Mouse (Mus musculus) limb, embryonic 13.5 days (tissue): ENCODE data around the gene Meis2. TPM values are rescaled to one million over a fixed set of nuclear protein-coding genes. Genes with fewer than 3 reads are reported as not detected.

ENCODE experiments used
- ATAC-seq: fragments of 200-750 bp; cut with Nextera tagmentation; 2 replicates; pipeline ENCODE4 v1.8.0; 2017; ENCODE audit warnings: low read depth, moderate number of reproducible peaks, moderate TSS enrichment; ENCODE audit not compliant: low FRiP score
- H3K27ac ChIP-seq: fragments of 300-500 bp; sonication (generic); 2 replicates; pipeline ENCODE4 v1.5.1; 2015; ENCODE audit warnings: inconsistent platforms, mild to moderate bottlenecking, moderate library complexity
- H3K27me3 ChIP-seq: fragments of 300-500 bp; sonication (generic); 2 replicates; pipeline ENCODE4 v1.6.1; 2015; ENCODE audit warnings: mild to moderate bottlenecking, inconsistent platforms
- H3K36me3 ChIP-seq: fragments of 300-500 bp; sonication (generic); 2 replicates; pipeline ENCODE4 v1.6.1; 2015; ENCODE audit warnings: inconsistent platforms, mild to moderate bottlenecking, moderate library complexity
- H3K4me1 ChIP-seq: fragments of 300-500 bp; sonication (generic); 2 replicates; pipeline ENCODE4 v1.6.1; 2015; ENCODE audit warnings: inconsistent platforms
- H3K4me2 ChIP-seq: fragments of 300-500 bp; sonication (generic); replicated peaks from 2 replicates; pipeline ENCODE4 v1.6.1; 2015; ENCODE audit warnings: inconsistent platforms, mild to moderate bottlenecking, moderate library complexity
- H3K4me3 ChIP-seq: fragments of 300-500 bp; sonication (generic); 2 replicates; pipeline ENCODE4 v1.5.1; 2015; ENCODE audit warnings: moderate library complexity, mild to moderate bottlenecking, inconsistent platforms
- H3K9ac ChIP-seq: fragments of 300-500 bp; sonication (generic); 2 replicates; pipeline ENCODE4 v1.6.1; 2015; ENCODE audit warnings: mild to moderate bottlenecking, inconsistent platforms
- H3K9me3 ChIP-seq: fragments of 300-500 bp; sonication (generic); 2 replicates; pipeline ENCODE4 v1.6.1; 2016; ENCODE audit warnings: inconsistent platforms
- WGBS: fragments of 180-500 bp; shearing (Covaris S2); methylation state at CpG from one replicate; pipeline ENCODE4 v1.1.7; 2015; 5-methylcytosine and 5-hydroxymethylcytosine counted together
- polyA plus RNA-seq: library from polyadenylated mRNA; unstranded; fragments of >200 nt; fragmentation: Nextera tagmentation; extraction: Ambion mirVana; gene quantifications from 2 replicates; pipeline ENCODE4 v1.2.1, GENCODE M21; 2015

The Meis2 gene
- polyA plus RNA-seq, 1 experiment from 2014 or later = 18.6 TPM

- Histone ChIP-seq H3K27ac (no peak overlapping the region), H3K4me1 (no peaks in the 10 kb centered on the region), H3K4me2 (no peak overlapping the region), H3K9me3 (no peaks in the 10 kb centered on the region), H3K36me3 (no peaks in the 10 kb centered on the region), H3K4me3 (no peak overlapping the region), H3K9ac (no peak overlapping the region), H3K27me3 (peaks cover 26% of the 10 kb centered on the region)
- no peak for ATAC-seq
- 88% methylated on average over 9 of the region's 9 CpGs for whole genome bisulfite sequencing
These were observed 23.9 kb downstream of the Meis2 start for GRCm38 (mm10) chr2:116041683-116042262.

- H3K4me2 ChIP-seq = no peak overlapping the region
- no peak overlapping the region for H3K27ac ChIP-seq
- no peak for ATAC-seq
- H3K4me1 ChIP-seq = no peaks in the 10 kb centered on the region
- no peak overlapping the region for H3K9ac ChIP-seq
- H3K27me3 ChIP-seq = peaks cover 8% of the 10 kb centered on the region
- H3K36me3 ChIP-seq = no peaks in the 10 kb centered on the region
- H3K4me3 ChIP-seq = no peak overlapping the region
- 95% methylated on average over 5 of the region's 5 CpGs for WGBS
- no peaks in the 10 kb centered on the region for H3K9me3 ChIP-seq
These were observed 30.3 kb downstream of the Meis2 start for GRCm38 (mm10) chr2:116035345-116035744.

- no peak overlapping the region for H3K4me3 ChIP-seq
- H3K27ac ChIP-seq = no peak overlapping the region
- no peak for ATAC-seq
- 54% methylated on average over 3 of the region's 3 CpGs for WGBS
- no peaks in the 10 kb centered on the region for H3K36me3 ChIP-seq
- no peaks in the 10 kb centered on the region for H3K4me1 ChIP-seq
- no peak overlapping the region for H3K4me2 ChIP-seq
- H3K9me3 ChIP-seq = no peaks in the 10 kb centered on the region
- no peak overlapping the region for H3K9ac ChIP-seq
- no peaks in the 10 kb centered on the region for H3K27me3 ChIP-seq
These were observed 37.5 kb downstream of the Meis2 start for GRCm38 (mm10) chr2:116028127-116028526.

GRCm38 (mm10) chr2:116022876-116023275 is 42.8 kb downstream of the Meis2 start:
- no peak overlapping the region for H3K27ac ChIP-seq
- no peaks in the 10 kb centered on the region for H3K9me3 ChIP-seq
- ATAC-seq = no peak
- H3K4me3 ChIP-seq = no peak overlapping the region
- H3K9ac ChIP-seq = no peak overlapping the region
- peaks cover 5% of the 10 kb centered on the region; the same call in 1 of the 2 replicates for H3K27me3 ChIP-seq
- 70% methylated on average over 5 of the region's 5 CpGs for WGBS
- H3K36me3 ChIP-seq = no peaks in the 10 kb centered on the region
- H3K4me1 ChIP-seq = peaks cover 28% of the 10 kb centered on the region
- no peak overlapping the region for H3K4me2 ChIP-seq

GRCm38 (mm10) chr2:116021931-116022330 is 43.7 kb downstream of the Meis2 start:
- H3K4me3 ChIP-seq = no peak overlapping the region
- no peak for ATAC-seq
- no peaks in the 10 kb centered on the region for H3K36me3 ChIP-seq
- H3K4me2 ChIP-seq = no peak overlapping the region
- no peak overlapping the region for H3K27ac ChIP-seq
- H3K27me3 ChIP-seq = peaks cover 5% of the 10 kb centered on the region; the same call in 1 of the 2 replicates
- no peak overlapping the region for H3K9ac ChIP-seq
- WGBS = 71% methylated on average over 4 of the region's 4 CpGs
- H3K4me1 ChIP-seq = peaks cover 28% of the 10 kb centered on the region
- H3K9me3 ChIP-seq = no peaks in the 10 kb centered on the region

GRCm38 (mm10) chr2:116021046-116021445 is 44.6 kb downstream of the Meis2 start:
- Histone ChIP-seq H3K4me1 (peaks cover 28% of the 10 kb centered on the region), H3K27me3 (peaks cover 5% of the 10 kb centered on the region; the same call in 1 of the 2 replicates), H3K36me3 (no peaks in the 10 kb centered on the region), H3K9me3 (no peaks in the 10 kb centered on the region), H3K4me3 (0 out of 2 replicates have a peak overlapping the region, but pooled peaks have one; percentile 2), H3K9ac (peak overlapping the region; percentile 36), H3K27ac (no peak overlapping the region), H3K4me2 (peak overlapping the region; percentile 49)
- ATAC-seq = peak; percentile 70; the same call in 1 of the 2 replicates
- WGBS = 6% methylated on average over 9 of the region's 9 CpGs

GRCm38 (mm10) chr2:116020451-116020951 is 45.1 kb downstream of the Meis2 start:
- Histone ChIP-seq H3K36me3 (no peaks in the 10 kb centered on the region), H3K9ac (peak overlapping the region; percentile 36), H3K27me3 (peaks cover 5% of the 10 kb centered on the region; the same call in 1 of the 2 replicates), H3K4me1 (peaks cover 28% of the 10 kb centered on the region), H3K4me2 (peak overlapping the region; percentile 49), H3K27ac (no peak overlapping the region), H3K4me3 (0 out of 2 replicates have a peak overlapping the region, but pooled peaks have one; percentile 2), H3K9me3 (no peaks in the 10 kb centered on the region)
- ATAC-seq = peak; percentile 45; the same call in 1 of the 2 replicates
- WGBS = 15% methylated on average over 5 of the region's 5 CpGs

- Histone ChIP-seq H3K9me3 (no peaks in the 10 kb centered on the region), H3K4me1 (peaks cover 28% of the 10 kb centered on the region), H3K4me3 (no peak overlapping the region), H3K27me3 (peaks cover 5% of the 10 kb centered on the region; the same call in 1 of the 2 replicates), H3K9ac (0 out of 2 replicates have a peak overlapping the region, but pooled peaks have one; percentile 8), H3K27ac (no peak overlapping the region), H3K4me2 (peak overlapping the region; percentile 49), H3K36me3 (no peaks in the 10 kb centered on the region)
- no peak for ATAC-seq
- 30% methylated on average over 9 of the region's 9 CpGs for WGBS
These were observed 45.7 kb downstream of the Meis2 start for GRCm38 (mm10) chr2:116019959-116020358.

GRCm38 (mm10) chr2:116019466-116019794 is 46.2 kb downstream of the Meis2 start:
- no peak overlapping the region for H3K27ac ChIP-seq
- H3K4me2 ChIP-seq = no peak overlapping the region
- peaks cover 28% of the 10 kb centered on the region for H3K4me1 ChIP-seq
- peaks cover 5% of the 10 kb centered on the region; the same call in 1 of the 2 replicates for H3K27me3 ChIP-seq
- H3K36me3 ChIP-seq = no peaks in the 10 kb centered on the region
- WGBS = 44% methylated on average over 6 of the region's 6 CpGs
- no peak for ATAC-seq
- no peaks in the 10 kb centered on the region for H3K9me3 ChIP-seq
- no peak overlapping the region for H3K4me3 ChIP-seq
- H3K9ac ChIP-seq = no peak overlapping the region

GRCm38 (mm10) chr2:116018781-116019465 is 46.7 kb downstream of the Meis2 start:
- H3K4me2 ChIP-seq = no peak overlapping the region

GRCm38 (mm10) chr2:116015520-116015919 is 50.1 kb downstream of the Meis2 start:
- 90% methylated on average over 10 of the region's 10 CpGs for WGBS
- H3K4me1 ChIP-seq = peaks cover 15% of the 10 kb centered on the region
- H3K36me3 ChIP-seq = no peaks in the 10 kb centered on the region
- no peak overlapping the region for H3K4me3 ChIP-seq
- no peak overlapping the region for H3K9ac ChIP-seq
- no peak overlapping the region for H3K27ac ChIP-seq
- H3K9me3 ChIP-seq = no peaks in the 10 kb centered on the region
- no peak overlapping the region for H3K4me2 ChIP-seq
- H3K27me3 ChIP-seq = peaks cover 5% of the 10 kb centered on the region; the same call in 1 of the 2 replicates
- no peak for ATAC-seq

More at GRCm38 (mm10) chr2:116018781-116019465, 46.7 kb downstream of the Meis2 start:
- peaks cover 5% of the 10 kb centered on the region; the same call in 1 of the 2 replicates for H3K27me3 ChIP-seq
- H3K36me3 ChIP-seq = no peaks in the 10 kb centered on the region
- H3K27ac ChIP-seq = no peak overlapping the region
- H3K4me3 ChIP-seq = no peak overlapping the region
- no peak overlapping the region for H3K9ac ChIP-seq
- WGBS = 41% methylated on average over 10 of the region's 10 CpGs
- H3K9me3 ChIP-seq = no peaks in the 10 kb centered on the region
- ATAC-seq = no peak
- H3K4me1 ChIP-seq = peaks cover 28% of the 10 kb centered on the region

GRCm38 (mm10) chr2:116010469-116010868 is 55.2 kb downstream of the Meis2 start:
- no peak overlapping the region for H3K9ac ChIP-seq

More at GRCm38 (mm10) chr2:116010469-116010868, 55.2 kb downstream of the Meis2 start:
- ATAC-seq = no peak
- H3K4me3 ChIP-seq = no peak overlapping the region
- H3K36me3 ChIP-seq = no peaks in the 10 kb centered on the region
- 16% methylated on average over 6 of the region's 6 CpGs for WGBS
- H3K4me2 ChIP-seq = no peak overlapping the region
- H3K9me3 ChIP-seq = no peaks in the 10 kb centered on the region
- H3K27me3 ChIP-seq = peaks cover 21% of the 10 kb centered on the region
- peaks cover 9% of the 10 kb centered on the region for H3K4me1 ChIP-seq
- H3K27ac ChIP-seq = no peak overlapping the region
